Mouse (Mus musculus): Measurements from ENCODE around the gene Dmc1. TPM values are rescaled to one million over a fixed set of nuclear protein-coding genes. Genes with fewer than 3 reads are reported as not detected.

Gene Dmc1
- polyA plus RNA-seq, 1 experiment from 2014 or later: 0.77 TPM

DNA sequence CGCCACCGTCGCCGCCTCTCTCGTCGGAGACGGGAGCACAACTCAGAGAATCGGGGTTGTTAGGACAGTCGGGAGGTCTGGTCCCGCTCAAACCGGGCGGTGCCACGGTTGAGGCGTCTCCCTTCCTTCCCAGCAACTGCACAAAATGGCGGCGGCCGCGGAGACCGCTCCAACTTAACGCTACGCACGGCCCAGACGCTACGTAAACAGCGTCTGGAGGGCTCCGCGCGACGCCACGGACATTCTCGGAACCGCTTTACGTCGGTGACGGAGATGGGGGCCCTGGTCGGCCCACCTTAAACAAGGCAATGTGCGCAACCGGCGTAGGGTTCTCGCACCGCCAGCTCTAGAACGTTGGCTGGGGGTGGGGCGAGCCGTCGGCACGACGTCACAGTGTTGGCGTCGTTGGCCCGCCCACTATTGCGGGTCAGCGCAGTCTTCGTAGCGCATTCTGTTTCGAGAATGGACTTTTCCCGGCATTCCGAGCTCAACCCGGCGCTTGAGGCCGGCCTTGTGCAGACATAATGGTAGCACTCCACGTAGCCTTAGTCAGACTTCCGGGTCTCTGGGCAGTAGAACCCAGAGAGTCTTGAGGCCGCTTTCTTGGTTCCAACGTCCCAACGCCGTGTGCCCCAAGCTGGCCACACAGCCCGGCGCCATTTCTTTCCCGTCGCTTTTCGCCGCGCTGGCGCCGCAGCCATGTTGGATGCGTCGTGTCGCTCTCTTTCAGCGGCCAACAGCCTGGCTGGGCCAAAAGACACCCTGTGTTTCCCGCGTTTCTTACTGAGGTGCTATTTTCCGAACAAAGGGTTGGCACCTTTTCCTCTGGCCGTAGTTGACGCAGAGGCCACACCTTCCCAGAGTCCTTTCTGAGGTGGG, 58.3 kb downstream of the Dmc1 start, which contains the start of gene Ddx17:
Ddx17 (minus strand) TSS at position 332 of the 879 bp plus-strand sequence.
- Histone ChIP-seq H3K9ac (ENCODE audit: low read depth, low read length) (peak within 1 kb of the TSS; percentile 99), H3K4me2 (ENCODE audit: low read length) (peak within 1 kb of the TSS; percentile 89), H3K4me3 (ENCODE audit: low read depth, low read length) (peak within 1 kb of the TSS; percentile 89), H3K27me3 (ENCODE audit: control insufficient read depth, insufficient read depth, low read depth, low read length) (no peaks in the 10 kb centered on the region), H3K4me1 (ENCODE audit: control insufficient read depth, insufficient read depth, low read length) (peaks cover 27% of the 10 kb centered on the region), H3K27ac (ENCODE audit: low read length) (peak within 1 kb of the TSS; percentile 100), H3K36me3 (ENCODE audit: control insufficient read depth, insufficient read depth, low read length) (peaks cover 15% of the 10 kb centered on the region), H3K9me3 (replicated peaks; ENCODE audit: control insufficient read depth, low read length, poor library complexity, severe bottlenecking) (no peaks in the 10 kb centered on the region)
- 2% methylated on average over 84 of the region's 84 CpGs for WGBS
- peak; percentile 97 for ATAC-seq

DNA sequence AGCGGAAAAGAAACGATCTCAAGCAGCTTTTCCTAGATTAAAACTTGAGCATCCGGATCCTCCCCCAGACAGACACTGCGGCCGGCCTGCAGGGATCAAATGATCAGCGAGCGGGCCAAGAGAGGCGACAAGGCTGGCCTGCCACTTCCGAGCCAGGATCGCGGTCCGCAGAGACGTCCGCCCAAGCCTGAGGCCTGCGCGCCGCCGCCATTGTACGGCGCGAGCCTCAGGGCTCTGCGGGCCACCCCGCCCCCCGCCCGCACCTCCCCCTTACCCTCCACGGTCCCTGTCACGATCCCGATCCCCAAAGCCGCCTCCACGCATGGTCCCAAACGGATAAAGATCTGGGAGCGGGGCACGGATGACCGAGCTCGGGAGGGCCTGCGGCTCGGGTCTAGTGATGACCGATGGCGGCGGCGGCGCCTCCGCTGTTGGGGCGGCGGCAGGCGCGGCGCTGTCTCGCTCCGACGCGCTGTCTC, 58.9 kb downstream of the Dmc1 start:
- WGBS: under 1% methylated on average over 50 of the region's 52 CpGs
- peak overlapping the region; percentile 89 for H3K4me2 ChIP-seq (ENCODE audit: low read length)
- H3K27me3 ChIP-seq (ENCODE audit: control insufficient read depth, insufficient read depth, low read depth, low read length): no peaks in the 10 kb centered on the region
- peak overlapping the region; percentile 99 for H3K9ac ChIP-seq (ENCODE audit: low read depth, low read length)
- H3K36me3 ChIP-seq (ENCODE audit: control insufficient read depth, insufficient read depth, low read length): peaks cover 15% of the 10 kb centered on the region
- ATAC-seq: peak; percentile 74
- peak overlapping the region; percentile 100 for H3K27ac ChIP-seq (ENCODE audit: low read length)
- H3K9me3 ChIP-seq (replicated peaks; ENCODE audit: control insufficient read depth, low read length, poor library complexity, severe bottlenecking): no peaks in the 10 kb centered on the region
- peaks cover 27% of the 10 kb centered on the region for H3K4me1 ChIP-seq (ENCODE audit: control insufficient read depth, insufficient read depth, low read length)
- peak overlapping the region; percentile 89 for H3K4me3 ChIP-seq (ENCODE audit: low read depth, low read length)

- H3K27ac ChIP-seq (ENCODE audit: low read length): peak overlapping the region; percentile 100
- H3K4me2 ChIP-seq (ENCODE audit: low read length): peak overlapping the region; percentile 89
- no peaks in the 10 kb centered on the region for H3K27me3 ChIP-seq (ENCODE audit: control insufficient read depth, insufficient read depth, low read depth, low read length)
- peak overlapping the region; percentile 99 for H3K9ac ChIP-seq (ENCODE audit: low read depth, low read length)
- H3K9me3 ChIP-seq (replicated peaks; ENCODE audit: control insufficient read depth, low read length, poor library complexity, severe bottlenecking): no peaks in the 10 kb centered on the region
- 2% methylated on average over 3 of the region's 3 CpGs for WGBS
- ATAC-seq: no peak
- peaks cover 17% of the 10 kb centered on the region for H3K36me3 ChIP-seq (ENCODE audit: control insufficient read depth, insufficient read depth, low read length)
- H3K4me1 ChIP-seq (ENCODE audit: control insufficient read depth, insufficient read depth, low read length): peaks cover 27% of the 10 kb centered on the region
- H3K4me3 ChIP-seq (ENCODE audit: low read depth, low read length): peak overlapping the region; percentile 89
These were observed 59.4 kb downstream of the Dmc1 start for GRCm38 (mm10) chr15:79545496-79545895.

DNA sequence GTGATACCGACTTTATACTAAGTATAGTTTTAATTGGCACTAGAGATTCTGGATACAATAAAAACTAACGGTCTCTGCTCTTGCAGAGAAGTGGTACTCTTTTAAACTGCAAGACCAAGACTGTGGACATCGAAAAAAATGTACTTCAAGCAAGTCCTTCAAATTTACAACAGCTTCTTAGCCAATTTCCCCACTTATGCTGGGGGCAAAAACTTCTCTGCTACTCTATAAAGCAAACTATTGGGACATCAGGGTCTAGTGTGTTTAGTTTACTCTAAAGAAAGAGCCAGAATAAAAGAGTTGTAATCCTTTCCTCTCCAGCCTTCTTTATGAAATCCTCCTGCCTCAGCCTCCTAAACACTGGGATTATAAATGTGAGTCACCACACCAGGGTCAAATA, 60.9 kb downstream of the Dmc1 start:
- H3K9me3 ChIP-seq (replicated peaks; ENCODE audit: control insufficient read depth, low read length, poor library complexity, severe bottlenecking): no peaks in the 10 kb centered on the region
- H3K4me3 ChIP-seq (ENCODE audit: low read depth, low read length): no peak overlapping the region
- no peak overlapping the region for H3K9ac ChIP-seq (ENCODE audit: low read depth, low read length)
- H3K4me1 ChIP-seq (ENCODE audit: control insufficient read depth, insufficient read depth, low read length): peaks cover 27% of the 10 kb centered on the region
- H3K4me2 ChIP-seq (ENCODE audit: low read length): peak overlapping the region; percentile 89
- no peaks in the 10 kb centered on the region for H3K27me3 ChIP-seq (ENCODE audit: control insufficient read depth, insufficient read depth, low read depth, low read length)
- 97% methylated on average over 3 of the region's 3 CpGs for WGBS
- H3K27ac ChIP-seq (ENCODE audit: low read length): no peak overlapping the region
- peaks cover 31% of the 10 kb centered on the region for H3K36me3 ChIP-seq (ENCODE audit: control insufficient read depth, insufficient read depth, low read length)
- no peak for ATAC-seq

- 96% methylated on average over 3 of the region's 3 CpGs for WGBS
These were observed 71.1 kb downstream of the Dmc1 start for GRCm38 (mm10) chr15:79533796-79534195.

GRCm38 (mm10) chr15:79529935-79530334, 75.0 kb downstream of the Dmc1 start:
- no peaks in the 10 kb centered on the region for H3K27me3 ChIP-seq (ENCODE audit: control insufficient read depth, insufficient read depth, low read depth, low read length)
- WGBS: 81% methylated on average over 7 of the region's 7 CpGs
- H3K9ac ChIP-seq (ENCODE audit: low read depth, low read length): no peak overlapping the region
- no peak overlapping the region for H3K4me3 ChIP-seq (ENCODE audit: low read depth, low read length)
- no peak overlapping the region for H3K27ac ChIP-seq (ENCODE audit: low read length)
- no peaks in the 10 kb centered on the region for H3K4me1 ChIP-seq (ENCODE audit: control insufficient read depth, insufficient read depth, low read length)
- no peak for ATAC-seq
- no peaks in the 10 kb centered on the region for H3K9me3 ChIP-seq (replicated peaks; ENCODE audit: control insufficient read depth, low read length, poor library complexity, severe bottlenecking)
- H3K4me2 ChIP-seq (ENCODE audit: low read length): no peak overlapping the region
- peaks cover 56% of the 10 kb centered on the region for H3K36me3 ChIP-seq (ENCODE audit: control insufficient read depth, insufficient read depth, low read length)

More at GRCm38 (mm10) chr15:79533796-79534195, 71.1 kb downstream of the Dmc1 start:
- Histone ChIP-seq H3K9ac (ENCODE audit: low read depth, low read length) (no peak overlapping the region), H3K4me1 (ENCODE audit: control insufficient read depth, insufficient read depth, low read length) (no peaks in the 10 kb centered on the region), H3K9me3 (replicated peaks; ENCODE audit: control insufficient read depth, low read length, poor library complexity, severe bottlenecking) (no peaks in the 10 kb centered on the region), H3K4me3 (ENCODE audit: low read depth, low read length) (no peak overlapping the region), H3K36me3 (ENCODE audit: control insufficient read depth, insufficient read depth, low read length) (peaks cover 79% of the 10 kb centered on the region), H3K4me2 (ENCODE audit: low read length) (no peak overlapping the region), H3K27ac (ENCODE audit: low read length) (no peak overlapping the region), H3K27me3 (ENCODE audit: control insufficient read depth, insufficient read depth, low read depth, low read length) (no peaks in the 10 kb centered on the region)
- no peak for ATAC-seq

- Histone ChIP-seq H3K27ac (ENCODE audit: low read length) (no peak overlapping the region), H3K4me2 (ENCODE audit: low read length) (no peak overlapping the region), H3K36me3 (ENCODE audit: control insufficient read depth, insufficient read depth, low read length) (peaks cover 40% of the 10 kb centered on the region), H3K4me1 (ENCODE audit: control insufficient read depth, insufficient read depth, low read length) (no peaks in the 10 kb centered on the region), H3K9ac (ENCODE audit: low read depth, low read length) (no peak overlapping the region), H3K27me3 (ENCODE audit: control insufficient read depth, insufficient read depth, low read depth, low read length) (no peaks in the 10 kb centered on the region), H3K4me3 (ENCODE audit: low read depth, low read length) (no peak overlapping the region), H3K9me3 (replicated peaks; ENCODE audit: control insufficient read depth, low read length, poor library complexity, severe bottlenecking) (no peaks in the 10 kb centered on the region)
- WGBS: 84% methylated on average over 5 of the region's 5 CpGs
- ATAC-seq: no peak
These were observed 76.8 kb downstream of the Dmc1 start for GRCm38 (mm10) chr15:79527991-79528639.

GRCm38 (mm10) chr15:79527192-79527591, 77.7 kb downstream of the Dmc1 start:
- no peaks in the 10 kb centered on the region for H3K27me3 ChIP-seq (ENCODE audit: control insufficient read depth, insufficient read depth, low read depth, low read length)
- no peaks in the 10 kb centered on the region for H3K9me3 ChIP-seq (replicated peaks; ENCODE audit: control insufficient read depth, low read length, poor library complexity, severe bottlenecking)
- H3K4me1 ChIP-seq (ENCODE audit: control insufficient read depth, insufficient read depth, low read length): no peaks in the 10 kb centered on the region
- H3K4me3 ChIP-seq (ENCODE audit: low read depth, low read length): no peak overlapping the region
- peaks cover 35% of the 10 kb centered on the region for H3K36me3 ChIP-seq (ENCODE audit: control insufficient read depth, insufficient read depth, low read length)
- ATAC-seq: no peak
- H3K9ac ChIP-seq (ENCODE audit: low read depth, low read length): no peak overlapping the region
- H3K4me2 ChIP-seq (ENCODE audit: low read length): no peak overlapping the region
- 77% methylated on average over 4 of the region's 4 CpGs for WGBS
- no peak overlapping the region for H3K27ac ChIP-seq (ENCODE audit: low read length)
